Mouse (Mus musculus) B cell, adult 62 days (primary cell): Measurements from ENCODE around the gene F13a1. TPM values are rescaled to one million over a fixed set of nuclear protein-coding genes. Genes with fewer than 3 reads are reported as not detected.

Experiments used
- total RNA-seq: library from RNA; stranded (reverse); gene quantifications from 4 replicates; pipeline ENCODE4 v1.2.4, GENCODE M21; 2023

The F13a1 gene
- 0.43 to 0.95 TPM (median 0.66 TPM) in 3 of 4 replicates, not detected in the other for total RNA-seq

GRCm38 (mm10) chr13:37050126-37050525 is at the start of gene F13a1:
TSS of gene F13a1 (minus strand) at chr13:37050244.

